Mouse (Mus musculus) natural killer cell, adult 2 months (primary cell): ENCODE measurements around the gene Efnb3.
A peak's percentile ranks its signal among the peaks of the same experiment; 100 is the strongest.
"Not testable (repeated sequence)": the region's sequence is repeated elsewhere in the genome, so short reads cannot be mapped to it uniquely, and the experiment has no call there.

Experiments used
- DNase-seq, 2 experiments: peaks; one replicate each; pipeline ENCODE4 v3.0.0; 2022; ENCODE audit warnings: low spot score in 2 of 2

Gene Efnb3

GRCm38 (mm10) chr11:69549060-69549656, 10.8 kb downstream of the Efnb3 start, which contains the start of gene Dnah2:
Dnah2 (minus strand) TSS chr11:69549110.
- no peak for DNase-seq

GRCm38 (mm10) chr11:69547071-69547470, 12.9 kb downstream of the Efnb3 start:
- no peak for DNase-seq

GRCm38 (mm10) chr11:69546423-69547053, 13.5 kb downstream of the Efnb3 start:
- DNase-seq: peak; percentile 34 to 61

GRCm38 (mm10) chr11:69545957-69546356, 14.0 kb downstream of the Efnb3 start:
- DNase-seq: no peak

- DNase-seq: no peak
Measured at GRCm38 (mm10) chr11:69543598-69543997, 16.4 kb downstream of the Efnb3 start.

- not testable (repeated sequence) for DNase-seq
Measured at GRCm38 (mm10) chr11:69541741-69542140, 18.3 kb downstream of the Efnb3 start.

- no peak for DNase-seq
Measured at GRCm38 (mm10) chr11:69540700-69541099, 19.3 kb downstream of the Efnb3 start.

- DNase-seq: no peak
Measured at GRCm38 (mm10) chr11:69534990-69535389, 25.0 kb downstream of the Efnb3 start.

- no peak for DNase-seq
Measured at GRCm38 (mm10) chr11:69532480-69533150, 27.4 kb downstream of the Efnb3 start.

- not testable (repeated sequence) for DNase-seq
Measured at GRCm38 (mm10) chr11:69530755-69531154, 29.2 kb downstream of the Efnb3 start.

- not testable (repeated sequence) for DNase-seq
Measured at GRCm38 (mm10) chr11:69530281-69530680, 29.7 kb downstream of the Efnb3 start.

GRCm38 (mm10) chr11:69528031-69528390, 32.0 kb downstream of the Efnb3 start:
- DNase-seq: no peak

- DNase-seq: no peak
Measured at GRCm38 (mm10) chr11:69527098-69528030, 32.6 kb downstream of the Efnb3 start.

GRCm38 (mm10) chr11:69526631-69527030, 33.4 kb downstream of the Efnb3 start:
- DNase-seq: no peak

- no peak for DNase-seq
Measured at GRCm38 (mm10) chr11:69525661-69526060, 34.3 kb downstream of the Efnb3 start.

GRCm38 (mm10) chr11:69523651-69524050, 36.4 kb downstream of the Efnb3 start:
- no peak for DNase-seq

- no peak for DNase-seq
Measured at GRCm38 (mm10) chr11:69521526-69522149, 38.4 kb downstream of the Efnb3 start.

- no peak for DNase-seq
Measured at GRCm38 (mm10) chr11:69519976-69520375, 40.0 kb downstream of the Efnb3 start.

GRCm38 (mm10) chr11:69516661-69517060, 43.3 kb downstream of the Efnb3 start:
- no peak for DNase-seq

- no peak for DNase-seq
Measured at GRCm38 (mm10) chr11:69516151-69516640, 43.8 kb downstream of the Efnb3 start.

GRCm38 (mm10) chr11:69513840-69514239, 46.2 kb downstream of the Efnb3 start:
- DNase-seq: peak; percentile 33 to 45
